Mouse (Mus musculus) heart, embryonic 16.5 days (tissue): ENCODE data around the gene Cdkal1. TPM values are rescaled to one million over a fixed set of nuclear protein-coding genes. Genes with fewer than 3 reads are reported as not detected.

Experiments
- ATAC-seq: fragments of 200-750 bp; cut with Nextera tagmentation; replicated peaks from 2 replicates; pipeline ENCODE4 v1.8.0; 2017; ENCODE audit warnings: moderate number of reproducible peaks; ENCODE audit not compliant: insufficient read depth, low FRiP score; ENCODE audit errors: extremely low read depth
- H3K27ac ChIP-seq: fragments of 300-500 bp; sonication (generic); 2 replicates; pipeline ENCODE4 v1.5.1; 2014; ENCODE audit warnings: mild to moderate bottlenecking, low read length, control low read depth, moderate library complexity
- H3K27me3 ChIP-seq: fragments of 300-500 bp; sonication (generic); 2 replicates; pipeline ENCODE4 v1.6.1; 2014; ENCODE audit warnings: low read length, mixed read lengths; ENCODE audit not compliant: control insufficient read depth, insufficient read depth
- H3K36me3 ChIP-seq: fragments of 300-500 bp; sonication (generic); 2 replicates; pipeline ENCODE4 v1.6.1; 2014; ENCODE audit not compliant: control insufficient read depth, insufficient read depth
- H3K4me1 ChIP-seq: fragments of 300-500 bp; sonication (generic); 2 replicates; pipeline ENCODE4 v1.6.1; 2014; ENCODE audit warnings: low read length, mixed read lengths; ENCODE audit not compliant: control insufficient read depth, insufficient read depth
- H3K4me2 ChIP-seq: fragments of 300-500 bp; sonication (generic); 2 replicates; pipeline ENCODE4 v1.6.1; 2014; ENCODE audit warnings: low read depth, mild to moderate bottlenecking, control low read depth, low read length
- H3K4me3 ChIP-seq: fragments of 300-500 bp; sonication (generic); 2 replicates; pipeline ENCODE4 v1.5.1; 2014; ENCODE audit warnings: mild to moderate bottlenecking, control low read depth, low read length
- H3K9ac ChIP-seq: fragments of 300-500 bp; sonication (generic); 2 replicates; pipeline ENCODE4 v1.6.1; 2014; ENCODE audit warnings: low read length, control low read depth
- H3K9me3 ChIP-seq: fragments of 300-500 bp; sonication (generic); replicated peaks from 2 replicates; pipeline ENCODE4 v1.6.1; 2016; ENCODE audit warnings: low read length; ENCODE audit not compliant: control insufficient read depth
- WGBS: fragments of 180-500 bp; shearing (Covaris S2); extraction: QIAGEN DNeasy Blood & Tissue Kit; methylation state at CpG from one replicate; pipeline ENCODE4 v1.1.7; 2014; 5-methylcytosine and 5-hydroxymethylcytosine counted together
- polyA plus RNA-seq: library from polyadenylated mRNA; unstranded; fragments of >200 nt; fragmentation: Nextera tagmentation; extraction: Ambion mirVana; gene quantifications from 2 replicates; pipeline ENCODE4 v1.2.1, GENCODE M21; 2015

Cdkal1 gene
- polyA plus RNA-seq, 1 experiment from 2014 or later, result 27.2 TPM

DNA sequence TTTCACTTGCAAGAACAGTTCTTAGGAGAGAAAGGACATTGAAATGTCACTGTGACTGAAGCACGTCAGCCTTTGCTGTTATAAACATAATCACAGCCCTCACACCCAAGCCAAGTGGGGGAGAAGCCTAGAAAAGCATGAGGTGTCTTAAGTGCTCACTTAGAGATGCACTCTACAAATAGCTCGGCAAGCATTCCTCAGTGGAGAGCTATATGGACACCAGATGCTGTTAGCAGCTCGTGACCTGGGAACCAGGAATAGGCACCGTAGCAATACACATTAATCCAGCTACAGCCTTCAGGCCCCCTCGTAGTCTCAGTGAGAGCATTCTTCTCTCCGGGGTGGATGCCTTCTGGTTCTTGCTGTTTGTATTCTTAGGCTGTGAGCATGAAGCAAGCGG is 664.9 kb downstream of the Cdkal1 start:
- H3K4me1 ChIP-seq, result peaks cover 19% of the 10 kb centered on the region
- H3K9me3 ChIP-seq, result no peaks in the 10 kb centered on the region
- H3K4me2 ChIP-seq, result no peak overlapping the region
- H3K27me3 ChIP-seq, result no peaks in the 10 kb centered on the region
- WGBS, result 41% methylated on average over 7 of the region's 7 CpGs
- ATAC-seq, result peak; percentile 92
- no peaks in the 10 kb centered on the region for H3K36me3 ChIP-seq
- no peak overlapping the region for H3K9ac ChIP-seq
- H3K27ac ChIP-seq, result peak overlapping the region; percentile 95
- H3K4me3 ChIP-seq, result no peak overlapping the region

GRCm38 (mm10) chr13:29186748-29187147 is 668.7 kb downstream of the Cdkal1 start:
- Histone ChIP-seq H3K36me3 (no peaks in the 10 kb centered on the region), H3K4me1 (peaks cover 21% of the 10 kb centered on the region)
- 82% methylated on average over 5 of the region's 5 CpGs for WGBS

GRCm38 (mm10) chr13:29185545-29185944 is 669.9 kb downstream of the Cdkal1 start:
- Histone ChIP-seq H3K36me3 (no peaks in the 10 kb centered on the region), H3K9me3 (no peaks in the 10 kb centered on the region), H3K27ac (peak overlapping the region; percentile 65), H3K9ac (no peak overlapping the region), H3K4me2 (no peak overlapping the region), H3K27me3 (no peaks in the 10 kb centered on the region), H3K4me3 (no peak overlapping the region), H3K4me1 (peaks cover 21% of the 10 kb centered on the region)
- ATAC-seq, result peak; percentile 66; the same call in 1 of the 2 replicates
- 23% methylated on average over 4 of the region's 4 CpGs for WGBS

More at GRCm38 (mm10) chr13:29186748-29187147, 668.7 kb downstream of the Cdkal1 start:
- H3K9me3 ChIP-seq, result no peaks in the 10 kb centered on the region
- no peak overlapping the region for H3K4me3 ChIP-seq
- no peak for ATAC-seq
- H3K9ac ChIP-seq, result no peak overlapping the region
- no peaks in the 10 kb centered on the region for H3K27me3 ChIP-seq
- no peak overlapping the region for H3K4me2 ChIP-seq
- H3K27ac ChIP-seq, result 0 out of 2 replicates have a peak overlapping the region, but pooled peaks have one; percentile 7

DNA sequence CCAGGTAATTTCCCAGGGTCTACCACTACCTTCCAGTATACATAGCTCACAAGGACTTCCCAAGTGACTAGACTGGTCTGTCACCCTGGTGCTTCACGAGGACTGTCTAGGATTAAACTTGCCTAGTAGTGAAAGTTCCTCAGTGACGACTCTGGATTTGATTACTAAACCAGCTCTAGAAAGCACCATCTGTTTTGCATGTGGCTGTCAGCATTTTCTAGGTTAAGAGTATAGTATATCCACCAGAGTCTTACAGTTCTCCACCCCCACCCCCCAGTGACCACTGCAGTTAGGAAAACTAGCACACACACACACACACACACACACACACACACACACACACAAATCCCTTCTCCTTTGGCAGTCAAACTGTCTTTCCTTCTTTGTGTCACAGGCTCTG is 670.9 kb downstream of the Cdkal1 start:
- Histone ChIP-seq H3K36me3 (no peaks in the 10 kb centered on the region), H3K4me1 (peaks cover 15% of the 10 kb centered on the region), H3K27ac (peak overlapping the region; percentile 65), H3K4me2 (no peak overlapping the region), H3K9me3 (no peaks in the 10 kb centered on the region), H3K4me3 (no peak overlapping the region), H3K9ac (no peak overlapping the region), H3K27me3 (no peaks in the 10 kb centered on the region)
- ATAC-seq, result no peak
- 53% methylated on average over 2 of the region's 2 CpGs for WGBS

GRCm38 (mm10) chr13:29179861-29180260 is 675.6 kb downstream of the Cdkal1 start:
- H3K4me3 ChIP-seq, result no peak overlapping the region
- H3K4me2 ChIP-seq, result no peak overlapping the region
- WGBS, result 91% methylated on average over 4 of the region's 4 CpGs
- ATAC-seq, result no peak
- no peaks in the 10 kb centered on the region for H3K27me3 ChIP-seq
- no peaks in the 10 kb centered on the region for H3K9me3 ChIP-seq
- no peaks in the 10 kb centered on the region for H3K36me3 ChIP-seq
- H3K27ac ChIP-seq, result no peak overlapping the region
- peaks cover 12% of the 10 kb centered on the region for H3K4me1 ChIP-seq
- H3K9ac ChIP-seq, result no peak overlapping the region

DNA sequence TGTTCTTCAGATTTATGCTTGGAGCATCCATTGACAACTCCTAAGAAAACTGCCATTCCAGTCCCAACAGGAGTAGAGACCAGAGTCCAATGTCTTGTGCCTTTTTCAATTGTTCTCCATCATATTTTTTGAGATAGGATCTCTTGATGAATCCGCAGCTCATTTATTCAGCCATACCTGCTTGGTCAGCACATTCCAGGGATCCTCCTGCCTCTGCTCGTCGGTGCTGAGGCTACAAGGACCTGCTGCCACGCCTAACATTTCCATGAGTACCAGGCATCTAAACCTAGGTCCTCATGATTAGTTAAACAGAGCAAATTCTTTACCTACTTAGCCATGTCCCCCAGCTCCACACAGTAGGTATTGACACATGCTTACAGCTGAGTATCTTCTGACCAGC is 676.2 kb downstream of the Cdkal1 start:
- no peaks in the 10 kb centered on the region for H3K27me3 ChIP-seq
- H3K4me2 ChIP-seq, result no peak overlapping the region
- 87% methylated on average over 4 of the region's 4 CpGs for WGBS
- no peaks in the 10 kb centered on the region for H3K36me3 ChIP-seq
- H3K4me3 ChIP-seq, result no peak overlapping the region
- H3K4me1 ChIP-seq, result peaks cover 12% of the 10 kb centered on the region
- H3K27ac ChIP-seq, result peak overlapping the region; percentile 41; the same call in 1 of the 2 replicates
- H3K9ac ChIP-seq, result no peak overlapping the region
- ATAC-seq, result no peak
- no peaks in the 10 kb centered on the region for H3K9me3 ChIP-seq

DNA sequence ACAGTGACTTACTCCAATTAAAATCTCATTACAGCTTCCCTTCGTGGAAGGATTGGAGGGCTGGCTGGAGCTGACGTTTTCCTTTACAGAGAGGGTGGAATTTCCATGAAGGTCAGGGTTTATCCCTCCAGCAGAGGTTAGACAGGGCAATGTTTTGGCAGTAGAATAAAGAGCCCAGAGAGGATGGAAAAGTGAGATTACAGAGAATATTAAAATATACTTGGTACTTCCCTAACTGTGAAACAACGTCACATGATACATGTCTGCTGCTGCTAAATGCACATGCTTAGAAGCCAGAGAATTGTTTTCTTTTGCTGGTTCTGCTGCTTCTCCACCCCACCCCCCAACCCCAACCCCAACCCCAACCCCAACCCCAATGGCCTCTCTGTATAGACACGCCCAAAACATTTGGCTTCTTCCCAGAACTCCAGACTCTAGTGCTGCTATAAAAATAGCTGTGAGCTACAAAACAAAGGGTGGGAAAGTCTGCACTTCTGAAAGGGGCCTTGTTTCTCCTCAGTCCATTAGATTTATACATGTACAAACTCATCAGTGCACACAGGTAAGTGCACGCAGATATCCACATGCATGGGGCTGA is 677.5 kb downstream of the Cdkal1 start:
- Histone ChIP-seq H3K27ac (peak overlapping the region; percentile 86), H3K4me1 (peaks cover 9% of the 10 kb centered on the region), H3K9ac (peak overlapping the region; percentile 43; the same call in 1 of the 2 replicates), H3K4me3 (no peak overlapping the region), H3K27me3 (no peaks in the 10 kb centered on the region), H3K36me3 (no peaks in the 10 kb centered on the region), H3K9me3 (no peaks in the 10 kb centered on the region), H3K4me2 (peak overlapping the region; percentile 8; the same call in 1 of the 2 replicates)
- peak; percentile 90 for ATAC-seq
- 22% methylated on average over 5 of the region's 5 CpGs for WGBS

DNA sequence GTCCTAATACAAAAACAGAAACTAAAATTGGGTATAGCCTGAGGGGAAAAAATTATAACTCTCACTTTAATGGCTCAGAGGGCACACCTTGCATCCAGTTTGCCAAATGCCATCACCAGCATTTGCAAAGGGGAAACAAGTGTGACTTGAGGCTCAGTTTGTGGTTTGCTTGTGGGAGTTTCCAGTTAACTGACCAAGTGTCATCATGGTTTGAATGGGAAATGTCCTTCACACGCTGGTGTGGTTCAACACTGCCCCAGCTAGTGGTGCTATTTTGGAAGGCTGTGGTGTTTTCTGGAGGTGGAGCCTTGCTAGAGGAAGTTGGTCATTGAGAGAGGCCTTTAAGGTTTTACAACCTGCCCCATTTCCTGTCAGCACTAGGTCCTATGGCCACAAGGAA is 686.1 kb downstream of the Cdkal1 start:
- H3K9me3 ChIP-seq, result no peaks in the 10 kb centered on the region
- no peak overlapping the region for H3K4me3 ChIP-seq
- WGBS, result 41% methylated on average over 1 of the region's 1 CpGs
- no peak for ATAC-seq
- H3K36me3 ChIP-seq, result no peaks in the 10 kb centered on the region
- no peak overlapping the region for H3K27ac ChIP-seq
- no peak overlapping the region for H3K4me2 ChIP-seq
- H3K4me1 ChIP-seq, result no peaks in the 10 kb centered on the region
- no peak overlapping the region for H3K9ac ChIP-seq
- H3K27me3 ChIP-seq, result no peaks in the 10 kb centered on the region

- Histone ChIP-seq H3K27ac (no peak overlapping the region), H3K4me3 (no peak overlapping the region), H3K9ac (no peak overlapping the region), H3K27me3 (no peaks in the 10 kb centered on the region), H3K9me3 (no peaks in the 10 kb centered on the region), H3K4me2 (no peak overlapping the region), H3K4me1 (no peaks in the 10 kb centered on the region), H3K36me3 (no peaks in the 10 kb centered on the region)
- WGBS, result 65% methylated on average over 15 of the region's 15 CpGs
- ATAC-seq, result no peak
Observed at GRCm38 (mm10) chr13:29164845-29165524, 690.5 kb downstream of the Cdkal1 start.
